Mouse (Mus musculus): ENCODE results near the gene Ift22. TPM values are rescaled to one million over a fixed set of nuclear protein-coding genes. Genes with fewer than 3 reads are reported as not detected.

Gene Ift22
- polyA plus RNA-seq, 1 experiment from 2014 or later, result 54.1 TPM

DNA sequence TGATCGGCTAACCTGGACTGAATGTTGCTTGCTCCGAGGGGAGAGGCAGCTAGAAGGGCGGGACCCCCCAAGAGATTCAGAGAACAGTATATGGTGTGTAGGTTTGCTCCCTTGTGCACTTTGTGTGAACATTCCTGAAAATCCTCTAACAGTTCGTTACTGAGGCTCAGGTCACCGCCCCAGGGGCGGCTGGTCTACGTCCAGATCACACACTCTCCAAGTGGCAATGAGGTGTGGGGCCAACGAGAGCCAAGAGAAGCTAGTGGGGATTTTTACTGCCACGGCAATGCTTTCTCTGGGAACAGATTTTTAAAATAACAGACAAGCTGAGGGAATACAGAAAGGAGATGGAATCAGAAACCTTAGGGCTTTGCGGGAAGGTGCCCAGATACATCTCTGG, 33.7 kb upstream of the Ift22 start:
- no peak overlapping the region for H3K4me3 ChIP-seq (replicated peaks; ENCODE audit: low read length)
- no peaks in the 10 kb centered on the region for H3K27me3 ChIP-seq (ENCODE audit: control insufficient read depth, insufficient read depth, low read length)
- no peaks in the 10 kb centered on the region; the same call in 1 of the 2 replicates for H3K4me1 ChIP-seq (ENCODE audit: control insufficient read depth, insufficient read depth, low read length)
- WGBS, result 62% methylated on average over 10 of the region's 10 CpGs
- H3K36me3 ChIP-seq (ENCODE audit: control insufficient read depth, insufficient read depth, low read length), result no peaks in the 10 kb centered on the region
- no peak overlapping the region for H3K4me2 ChIP-seq (ENCODE audit: low read depth, low read length)
- no peak for ATAC-seq (ENCODE audit: insufficient read depth, low FRiP score)
- no peaks in the 10 kb centered on the region for H3K9me3 ChIP-seq (replicated peaks; ENCODE audit: control insufficient read depth, low read length)
- H3K27ac ChIP-seq (ENCODE audit: low read length), result no peak overlapping the region
- no peak overlapping the region for H3K9ac ChIP-seq (ENCODE audit: low read length)

- Histone ChIP-seq H3K4me3 (replicated peaks; ENCODE audit: low read length) (no peak overlapping the region), H3K9me3 (replicated peaks; ENCODE audit: control insufficient read depth, low read length) (no peaks in the 10 kb centered on the region), H3K9ac (ENCODE audit: low read length) (no peak overlapping the region), H3K27me3 (ENCODE audit: control insufficient read depth, insufficient read depth, low read length) (peaks cover 23% of the 10 kb centered on the region; the same call in 1 of the 2 replicates), H3K36me3 (ENCODE audit: control insufficient read depth, insufficient read depth, low read length) (no peaks in the 10 kb centered on the region), H3K27ac (ENCODE audit: low read length) (no peak overlapping the region), H3K4me2 (ENCODE audit: low read depth, low read length) (no peak overlapping the region), H3K4me1 (ENCODE audit: control insufficient read depth, insufficient read depth, low read length) (no peaks in the 10 kb centered on the region)
- WGBS, result 82% methylated on average over 8 of the region's 8 CpGs
- no peak for ATAC-seq (ENCODE audit: insufficient read depth, low FRiP score)
Measured at GRCm38 (mm10) chr5:136880101-136880500, 27.8 kb upstream of the Ift22 start.

DNA sequence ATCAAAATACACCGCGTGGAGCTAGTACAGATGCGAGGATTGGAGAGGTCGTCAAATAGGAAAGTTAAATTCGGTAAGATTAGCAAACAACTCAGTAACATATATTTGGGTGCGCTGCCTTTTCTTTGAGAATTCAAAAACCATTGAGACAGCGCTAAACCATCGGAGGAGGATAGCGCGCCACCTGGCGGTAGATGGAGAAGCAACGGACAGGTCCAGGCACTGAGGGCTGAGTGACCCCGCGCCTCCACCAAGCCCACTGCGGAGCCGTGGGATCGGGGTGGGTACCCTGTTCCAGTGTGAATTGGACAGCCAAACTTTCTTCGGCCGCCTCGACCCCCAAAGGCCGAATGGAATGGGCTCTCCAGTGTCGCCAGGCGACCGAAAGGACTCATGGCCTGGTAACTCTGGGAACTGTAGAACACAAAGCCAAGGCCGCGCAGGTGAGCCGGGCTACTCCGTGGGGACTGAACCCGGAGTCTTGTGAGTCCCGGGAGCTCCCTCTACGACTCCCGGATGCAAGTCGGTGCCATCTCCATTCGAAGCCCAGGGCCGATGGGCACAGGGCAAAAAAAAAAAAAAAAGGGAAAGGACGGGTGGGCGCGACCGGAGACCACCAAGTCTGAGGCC, 26.5 kb upstream of the Ift22 start:
- Histone ChIP-seq H3K36me3 (ENCODE audit: control insufficient read depth, insufficient read depth, low read length) (no peaks in the 10 kb centered on the region), H3K27me3 (ENCODE audit: control insufficient read depth, insufficient read depth, low read length) (peaks cover 23% of the 10 kb centered on the region; the same call in 1 of the 2 replicates), H3K4me3 (replicated peaks; ENCODE audit: low read length) (peak overlapping the region; percentile 57), H3K9ac (ENCODE audit: low read length) (peak overlapping the region; percentile 76), H3K27ac (ENCODE audit: low read length) (no peak overlapping the region), H3K4me2 (ENCODE audit: low read depth, low read length) (peak overlapping the region; percentile 64), H3K4me1 (ENCODE audit: control insufficient read depth, insufficient read depth, low read length) (no peaks in the 10 kb centered on the region), H3K9me3 (replicated peaks; ENCODE audit: control insufficient read depth, low read length) (no peaks in the 10 kb centered on the region)
- WGBS, result 5% methylated on average over 39 of the region's 39 CpGs
- peak; percentile 55; the same call in 1 of the 2 replicates for ATAC-seq (ENCODE audit: insufficient read depth, low FRiP score)

GRCm38 (mm10) chr5:136882055-136882787, 25.7 kb upstream of the Ift22 start:
- H3K27ac ChIP-seq (ENCODE audit: low read length), result no peak overlapping the region
- peaks cover 3% of the 10 kb centered on the region; the same call in 1 of the 2 replicates for H3K4me1 ChIP-seq (ENCODE audit: control insufficient read depth, insufficient read depth, low read length)
- no peaks in the 10 kb centered on the region for H3K36me3 ChIP-seq (ENCODE audit: control insufficient read depth, insufficient read depth, low read length)
- peak overlapping the region; percentile 57 for H3K4me3 ChIP-seq (replicated peaks; ENCODE audit: low read length)
- H3K4me2 ChIP-seq (ENCODE audit: low read depth, low read length), result peak overlapping the region; percentile 64
- peaks cover 23% of the 10 kb centered on the region; the same call in 1 of the 2 replicates for H3K27me3 ChIP-seq (ENCODE audit: control insufficient read depth, insufficient read depth, low read length)
- WGBS, result 5% methylated on average over 47 of the region's 47 CpGs
- H3K9ac ChIP-seq (ENCODE audit: low read length), result peak overlapping the region; percentile 76
- H3K9me3 ChIP-seq (replicated peaks; ENCODE audit: control insufficient read depth, low read length), result no peaks in the 10 kb centered on the region
- ATAC-seq (ENCODE audit: insufficient read depth, low FRiP score), result no peak

- Histone ChIP-seq H3K4me1 (ENCODE audit: control insufficient read depth, insufficient read depth, low read length) (peaks cover 3% of the 10 kb centered on the region; the same call in 1 of the 2 replicates), H3K27me3 (ENCODE audit: control insufficient read depth, insufficient read depth, low read length) (peaks cover 23% of the 10 kb centered on the region; the same call in 1 of the 2 replicates), H3K9ac (ENCODE audit: low read length) (peak within 1 kb of the TSS; percentile 76), H3K9me3 (replicated peaks; ENCODE audit: control insufficient read depth, low read length) (no peaks in the 10 kb centered on the region), H3K36me3 (ENCODE audit: control insufficient read depth, insufficient read depth, low read length) (no peaks in the 10 kb centered on the region), H3K4me3 (replicated peaks; ENCODE audit: low read length) (peak within 1 kb of the TSS; percentile 57), H3K4me2 (ENCODE audit: low read depth, low read length) (peak within 1 kb of the TSS; percentile 64), H3K27ac (ENCODE audit: low read length) (no peak within 1 kb of the TSS)
- under 1% methylated on average over 43 of the region's 44 CpGs for WGBS
- ATAC-seq (ENCODE audit: insufficient read depth, low FRiP score), result 0 out of 2 replicates have a peak, but pooled peaks have one; percentile 16
Measured at GRCm38 (mm10) chr5:136882788-136883439, 25.0 kb upstream of the Ift22 start, which contains the start of gene Col26a1. Gene Col26a1, minus strand, starts transcription at chr5:136883209.

DNA sequence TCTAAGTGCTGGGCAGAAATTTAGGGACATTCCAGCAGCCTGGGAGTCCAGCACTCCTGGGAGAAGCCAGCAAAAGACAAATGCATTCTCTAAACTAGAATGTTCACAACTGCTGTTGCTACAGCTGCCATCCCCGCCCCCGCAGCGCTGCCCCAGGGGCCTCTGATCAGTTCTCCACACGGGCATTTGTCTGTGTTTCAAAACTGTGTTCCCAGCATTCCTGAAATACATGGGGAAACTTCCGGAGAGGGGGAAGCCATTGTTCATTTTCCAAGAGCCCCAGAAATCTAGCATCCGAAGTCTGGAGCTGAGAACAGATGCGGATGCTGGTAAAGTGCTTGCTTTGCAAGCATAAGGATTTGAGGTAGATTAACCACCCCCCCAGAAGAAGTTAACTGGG, 21.0 kb upstream of the Ift22 start:
- peaks cover 3% of the 10 kb centered on the region; the same call in 1 of the 2 replicates for H3K4me1 ChIP-seq (ENCODE audit: control insufficient read depth, insufficient read depth, low read length)
- H3K9ac ChIP-seq (ENCODE audit: low read length), result no peak overlapping the region
- H3K27ac ChIP-seq (ENCODE audit: low read length), result no peak overlapping the region
- H3K27me3 ChIP-seq (ENCODE audit: control insufficient read depth, insufficient read depth, low read length), result peaks cover 19% of the 10 kb centered on the region; the same call in 1 of the 2 replicates
- no peak overlapping the region for H3K4me2 ChIP-seq (ENCODE audit: low read depth, low read length)
- ATAC-seq (ENCODE audit: insufficient read depth, low FRiP score), result no peak
- no peaks in the 10 kb centered on the region for H3K9me3 ChIP-seq (replicated peaks; ENCODE audit: control insufficient read depth, low read length)
- no peaks in the 10 kb centered on the region for H3K36me3 ChIP-seq (ENCODE audit: control insufficient read depth, insufficient read depth, low read length)
- 27% methylated on average over 7 of the region's 7 CpGs for WGBS
- no peak overlapping the region for H3K4me3 ChIP-seq (replicated peaks; ENCODE audit: low read length)

GRCm38 (mm10) chr5:136888539-136889355, 19.2 kb upstream of the Ift22 start:
- no peak overlapping the region for H3K4me2 ChIP-seq (ENCODE audit: low read depth, low read length)
- H3K27ac ChIP-seq (ENCODE audit: low read length), result 0 out of 2 replicates have a peak overlapping the region, but pooled peaks have one; percentile 35
- no peak overlapping the region for H3K4me3 ChIP-seq (replicated peaks; ENCODE audit: low read length)
- no peak for ATAC-seq (ENCODE audit: insufficient read depth, low FRiP score)
- H3K9me3 ChIP-seq (replicated peaks; ENCODE audit: control insufficient read depth, low read length), result no peaks in the 10 kb centered on the region
- 0 out of 2 replicates have a peak, but pooled peaks cover 3% of the 10 kb centered on the region for H3K27me3 ChIP-seq (ENCODE audit: control insufficient read depth, insufficient read depth, low read length)
- 43% methylated on average over 19 of the region's 19 CpGs for WGBS
- peaks cover 3% of the 10 kb centered on the region; the same call in 1 of the 2 replicates for H3K4me1 ChIP-seq (ENCODE audit: control insufficient read depth, insufficient read depth, low read length)
- no peaks in the 10 kb centered on the region for H3K36me3 ChIP-seq (ENCODE audit: control insufficient read depth, insufficient read depth, low read length)
- no peak overlapping the region for H3K9ac ChIP-seq (ENCODE audit: low read length)

- Histone ChIP-seq H3K27me3 (ENCODE audit: control insufficient read depth, insufficient read depth, low read length) (no peaks in the 10 kb centered on the region), H3K9me3 (replicated peaks; ENCODE audit: control insufficient read depth, low read length) (no peaks in the 10 kb centered on the region), H3K27ac (ENCODE audit: low read length) (no peak overlapping the region), H3K9ac (ENCODE audit: low read length) (no peak overlapping the region), H3K4me2 (ENCODE audit: low read depth, low read length) (0 out of 2 replicates have a peak overlapping the region, but pooled peaks have one; percentile 13), H3K4me3 (replicated peaks; ENCODE audit: low read length) (no peak overlapping the region), H3K36me3 (ENCODE audit: control insufficient read depth, insufficient read depth, low read length) (no peaks in the 10 kb centered on the region), H3K4me1 (ENCODE audit: control insufficient read depth, insufficient read depth, low read length) (0 out of 2 replicates have a peak, but pooled peaks cover 3% of the 10 kb centered on the region)
- no peak for ATAC-seq (ENCODE audit: insufficient read depth, low FRiP score)
- 51% methylated on average over 25 of the region's 25 CpGs for WGBS
Measured at GRCm38 (mm10) chr5:136894840-136895528, 13.0 kb upstream of the Ift22 start.
